Mouse (Mus musculus): ENCODE results near the gene Rab6b. TPM values are rescaled to one million over a fixed set of nuclear protein-coding genes. Genes with fewer than 3 reads are reported as not detected.

Rab6b gene
- polyA plus RNA-seq, 1 experiment, result 11.4 TPM

GRCm38 (mm10) chr9:103181886-103182285 lies 70.3 kb downstream of the Rab6b start:
- peaks cover 10% of the 10 kb centered on the region for H3K4me1 ChIP-seq (ENCODE audit: control insufficient read depth, insufficient read depth, low read length)
- H3K4me3 ChIP-seq (ENCODE audit: insufficient read depth, low read length), result no peak overlapping the region
- TF ChIP-seq CTCF (IDR thresholded peaks at IDR 0.05; ENCODE audit: low read depth, low read length), result no peak
- no peak for TF ChIP-seq POLR2A (IDR thresholded peaks at IDR 0.05; ENCODE audit: borderline replicate concordance, low read depth, low read length)
- H3K27ac ChIP-seq (ENCODE audit: insufficient read depth, low read depth, low read length), result no peak overlapping the region

GRCm38 (mm10) chr9:103184855-103185254 lies 73.3 kb downstream of the Rab6b start:
- TF ChIP-seq CTCF (IDR thresholded peaks at IDR 0.05; ENCODE audit: low read depth, low read length), result no peak
- no peak for TF ChIP-seq POLR2A (IDR thresholded peaks at IDR 0.05; ENCODE audit: borderline replicate concordance, low read depth, low read length)
- H3K27ac ChIP-seq (ENCODE audit: insufficient read depth, low read depth, low read length), result no peak overlapping the region

GRCm38 (mm10) chr9:103185946-103186345 lies 74.4 kb downstream of the Rab6b start:
- no peak for TF ChIP-seq POLR2A (IDR thresholded peaks at IDR 0.05; ENCODE audit: borderline replicate concordance, low read depth, low read length)
- TF ChIP-seq CTCF (IDR thresholded peaks at IDR 0.05; ENCODE audit: low read depth, low read length), result no peak
- no peak overlapping the region for H3K27ac ChIP-seq (ENCODE audit: insufficient read depth, low read depth, low read length)
- H3K4me1 ChIP-seq (ENCODE audit: control insufficient read depth, insufficient read depth, low read length), result peaks cover 10% of the 10 kb centered on the region
- H3K4me3 ChIP-seq (ENCODE audit: insufficient read depth, low read length), result no peak overlapping the region

More at GRCm38 (mm10) chr9:103184855-103185254, 73.3 kb downstream of the Rab6b start:
- H3K4me3 ChIP-seq (ENCODE audit: insufficient read depth, low read length), result no peak overlapping the region
- peaks cover 10% of the 10 kb centered on the region for H3K4me1 ChIP-seq (ENCODE audit: control insufficient read depth, insufficient read depth, low read length)

GRCm38 (mm10) chr9:103186747-103187146 lies 75.2 kb downstream of the Rab6b start:
- H3K4me1 ChIP-seq (ENCODE audit: control insufficient read depth, insufficient read depth, low read length), result peaks cover 10% of the 10 kb centered on the region
- no peak overlapping the region for H3K27ac ChIP-seq (ENCODE audit: insufficient read depth, low read depth, low read length)
- H3K4me3 ChIP-seq (ENCODE audit: insufficient read depth, low read length), result no peak overlapping the region
- no peak for TF ChIP-seq CTCF (IDR thresholded peaks at IDR 0.05; ENCODE audit: low read depth, low read length)
- no peak for TF ChIP-seq POLR2A (IDR thresholded peaks at IDR 0.05; ENCODE audit: borderline replicate concordance, low read depth, low read length)

- no peak overlapping the region for H3K27ac ChIP-seq (ENCODE audit: insufficient read depth, low read depth, low read length)
- TF ChIP-seq CTCF (IDR thresholded peaks at IDR 0.05; ENCODE audit: low read depth, low read length), result no peak
- TF ChIP-seq POLR2A (IDR thresholded peaks at IDR 0.05; ENCODE audit: borderline replicate concordance, low read depth, low read length), result no peak
- peaks cover 9% of the 10 kb centered on the region for H3K4me1 ChIP-seq (ENCODE audit: control insufficient read depth, insufficient read depth, low read length)
Observed at GRCm38 (mm10) chr9:103188416-103188815, 76.8 kb downstream of the Rab6b start.

GRCm38 (mm10) chr9:103201561-103202260 lies 90.1 kb downstream of the Rab6b start, which contains the start of gene Srprb:
Gene Srprb, minus strand, starts transcription at chr9:103202137.
- H3K27ac ChIP-seq (ENCODE audit: insufficient read depth, low read depth, low read length), result peak within 1 kb of the TSS; percentile 15
- TF ChIP-seq CTCF (IDR thresholded peaks at IDR 0.05; ENCODE audit: low read depth, low read length) (no peak), POLR2A (IDR thresholded peaks at IDR 0.05; ENCODE audit: borderline replicate concordance, low read depth, low read length) (no peak)
- no peaks in the 10 kb centered on the region for H3K4me1 ChIP-seq (ENCODE audit: control insufficient read depth, insufficient read depth, low read length)
- peak within 1 kb of the TSS; percentile 93 for H3K4me3 ChIP-seq (ENCODE audit: insufficient read depth, low read length)

More at GRCm38 (mm10) chr9:103188416-103188815, 76.8 kb downstream of the Rab6b start:
- no peak overlapping the region for H3K4me3 ChIP-seq (ENCODE audit: insufficient read depth, low read length)

- Histone ChIP-seq H3K4me1 (ENCODE audit: control insufficient read depth, insufficient read depth, low read length) (no peaks in the 10 kb centered on the region), H3K4me3 (ENCODE audit: insufficient read depth, low read length) (no peak overlapping the region), H3K27ac (ENCODE audit: insufficient read depth, low read depth, low read length) (no peak overlapping the region)
- TF ChIP-seq POLR2A (IDR thresholded peaks at IDR 0.05; ENCODE audit: borderline replicate concordance, low read depth, low read length) (no peak), CTCF (IDR thresholded peaks at IDR 0.05; ENCODE audit: low read depth, low read length) (no peak)
Observed at GRCm38 (mm10) chr9:103205786-103206185, 94.2 kb downstream of the Rab6b start.

GRCm38 (mm10) chr9:103207846-103208245 lies 96.3 kb downstream of the Rab6b start:
- no peak overlapping the region for H3K4me3 ChIP-seq (ENCODE audit: insufficient read depth, low read length)
- no peaks in the 10 kb centered on the region for H3K4me1 ChIP-seq (ENCODE audit: control insufficient read depth, insufficient read depth, low read length)
- TF ChIP-seq POLR2A (IDR thresholded peaks at IDR 0.05; ENCODE audit: borderline replicate concordance, low read depth, low read length) (no peak), CTCF (IDR thresholded peaks at IDR 0.05; ENCODE audit: low read depth, low read length) (peak; percentile 58)
- H3K27ac ChIP-seq (ENCODE audit: insufficient read depth, low read depth, low read length), result no peak overlapping the region

- no peak overlapping the region for H3K27ac ChIP-seq (ENCODE audit: insufficient read depth, low read depth, low read length)
- TF ChIP-seq CTCF (IDR thresholded peaks at IDR 0.05; ENCODE audit: low read depth, low read length) (no peak), POLR2A (IDR thresholded peaks at IDR 0.05; ENCODE audit: borderline replicate concordance, low read depth, low read length) (no peak)
- H3K4me1 ChIP-seq (ENCODE audit: control insufficient read depth, insufficient read depth, low read length), result no peaks in the 10 kb centered on the region
- no peak overlapping the region for H3K4me3 ChIP-seq (ENCODE audit: insufficient read depth, low read length)
Observed at GRCm38 (mm10) chr9:103208802-103209423, 97.3 kb downstream of the Rab6b start.
